Mouse (Mus musculus): ENCODE results near the gene Zfp266. TPM values are rescaled to one million over a fixed set of nuclear protein-coding genes. Genes with fewer than 3 reads are reported as not detected.
A peak's percentile ranks its signal among the peaks of the same experiment; 100 is the strongest.
"Not testable (repeated sequence)": the region's sequence is repeated elsewhere in the genome, so short reads cannot be mapped to it uniquely, and the experiment has no call there.

Zfp266 gene
- polyA plus RNA-seq (2015; fragmentation: Nextera tagmentation; extraction: Ambion mirVana), result 81.0 and 83.5 TPM in 2 replicates

DNA sequence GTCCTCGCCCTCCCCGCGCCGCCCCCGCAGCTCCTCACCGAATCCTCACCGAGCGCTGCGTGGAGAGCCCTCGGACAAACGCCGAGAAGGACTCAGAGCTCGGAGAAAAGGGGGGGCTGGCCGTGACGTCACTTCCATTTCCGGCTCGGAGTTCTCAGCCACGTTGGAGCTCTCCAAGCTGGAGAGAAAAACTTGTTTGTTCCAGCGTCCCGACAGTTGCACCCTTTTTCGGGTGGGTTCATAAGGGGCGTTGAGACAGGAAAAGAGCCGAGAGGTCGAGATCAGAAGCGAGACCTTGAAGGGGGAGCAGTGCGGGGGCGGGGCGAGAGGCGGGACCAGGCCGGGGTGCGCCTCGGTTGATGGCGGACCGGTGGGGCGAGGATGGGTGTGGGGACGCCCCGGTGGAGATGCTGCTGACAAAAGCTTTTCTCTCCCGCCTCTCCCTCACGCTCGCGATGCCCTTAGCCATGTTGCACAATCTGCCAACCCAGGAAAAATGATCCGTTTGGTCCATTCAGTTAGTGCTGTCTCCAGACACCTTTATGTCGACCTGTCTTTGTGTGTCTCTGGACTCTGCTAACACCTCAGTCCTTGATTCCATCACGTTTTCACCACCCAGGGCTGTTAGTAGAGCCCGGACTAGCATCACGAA lies at the start of gene Zfp266:
Gene Zfp266, minus strand, starts transcription at position 112 of the 652 bp plus-strand sequence.
- WGBS, result under 1% methylated on average over 46 of the region's 46 CpGs
- H3K36me3 ChIP-seq, result no peaks in the 10 kb centered on the region
- peak within 1 kb of the TSS; percentile 99 for H3K27ac ChIP-seq

DNA sequence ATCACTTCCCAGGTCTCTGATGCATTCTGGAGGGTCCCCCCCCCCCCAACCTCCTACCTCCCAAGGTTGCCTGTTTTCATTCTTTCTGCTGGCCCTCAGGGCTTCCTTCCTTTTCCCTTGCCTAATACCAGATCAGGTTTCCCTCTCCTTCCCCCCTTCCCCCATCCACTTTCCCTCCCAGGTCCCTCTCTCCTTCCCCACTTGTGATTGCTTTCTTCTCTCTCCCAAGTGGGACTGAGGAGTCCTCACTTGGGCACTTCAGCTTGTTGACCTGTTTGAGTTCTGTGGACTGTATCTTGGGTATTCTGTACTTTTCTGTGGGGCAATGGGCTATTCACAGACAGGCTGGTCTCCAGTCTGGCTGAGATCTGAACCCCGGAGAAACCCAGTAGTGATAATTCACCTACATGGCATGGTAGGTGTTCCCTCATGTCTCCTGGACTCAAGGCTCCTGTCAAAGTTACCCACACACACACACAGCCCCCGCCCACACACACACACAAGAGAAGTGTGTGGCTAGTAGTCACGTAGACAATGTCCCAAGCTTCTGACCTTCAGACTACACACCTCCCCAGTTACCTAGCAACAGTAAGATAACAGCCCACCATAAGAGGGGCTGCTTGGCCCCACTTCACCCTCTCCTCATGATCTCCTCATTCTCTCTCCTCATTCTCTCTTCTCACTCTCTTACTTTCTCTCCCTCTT lies 44.3 kb upstream of the Zfp266 start:
- H3K9ac ChIP-seq; H3K27me3 ChIP-seq (replicated peaks); H3K9me3 ChIP-seq; H3K4me1 ChIP-seq; H3K27ac ChIP-seq; H3K36me3 ChIP-seq; H3K4me2 ChIP-seq; H3K4me3 ChIP-seq (replicated peaks); ATAC-seq (ENCODE audit: insufficient read depth, low FRiP score, low read depth): not testable (repeated sequence)
- 60% methylated on average over 3 of the region's 3 CpGs for WGBS

More for the DNA sequence above, at the start of gene Zfp266:
- no peaks in the 10 kb centered on the region for H3K27me3 ChIP-seq (replicated peaks)
- peak within 1 kb of the TSS; percentile 92 for H3K9ac ChIP-seq
- peak within 1 kb of the TSS; percentile 75 for H3K4me2 ChIP-seq
- no peaks in the 10 kb centered on the region for H3K9me3 ChIP-seq
- H3K4me3 ChIP-seq (replicated peaks), result peak within 1 kb of the TSS; percentile 88
- H3K4me1 ChIP-seq, result peaks cover 9% of the 10 kb centered on the region
- peak; percentile 92 for ATAC-seq (ENCODE audit: insufficient read depth, low FRiP score, low read depth)

DNA sequence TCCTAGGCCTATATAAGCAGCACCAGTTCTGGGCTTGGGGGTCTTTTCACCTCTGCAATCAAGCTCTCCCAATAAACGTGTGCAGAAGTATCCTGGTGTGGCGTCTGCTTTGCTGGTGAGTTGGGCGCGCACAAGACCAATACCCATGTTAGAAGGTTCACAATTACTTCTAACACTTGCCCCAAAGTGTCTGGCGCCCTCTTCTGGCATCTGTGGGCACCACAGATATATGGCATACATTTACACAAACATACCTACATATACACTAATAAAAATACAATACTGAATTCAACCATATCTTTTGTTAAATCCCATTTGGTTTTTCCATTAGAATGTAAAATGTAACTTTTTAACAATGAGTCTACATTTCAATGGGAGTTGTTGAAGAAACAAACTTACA lies 41.0 kb upstream of the Zfp266 start:
- Histone ChIP-seq H3K27ac (no peak overlapping the region), H3K27me3 (replicated peaks) (no peaks in the 10 kb centered on the region), H3K4me3 (replicated peaks) (no peak overlapping the region), H3K4me2 (no peak overlapping the region), H3K4me1 (no peaks in the 10 kb centered on the region), H3K9ac (no peak overlapping the region), H3K9me3 (no peaks in the 10 kb centered on the region), H3K36me3 (no peaks in the 10 kb centered on the region)
- 81% methylated on average over 5 of the region's 5 CpGs for WGBS
- ATAC-seq (ENCODE audit: insufficient read depth, low FRiP score, low read depth), result no peak

DNA sequence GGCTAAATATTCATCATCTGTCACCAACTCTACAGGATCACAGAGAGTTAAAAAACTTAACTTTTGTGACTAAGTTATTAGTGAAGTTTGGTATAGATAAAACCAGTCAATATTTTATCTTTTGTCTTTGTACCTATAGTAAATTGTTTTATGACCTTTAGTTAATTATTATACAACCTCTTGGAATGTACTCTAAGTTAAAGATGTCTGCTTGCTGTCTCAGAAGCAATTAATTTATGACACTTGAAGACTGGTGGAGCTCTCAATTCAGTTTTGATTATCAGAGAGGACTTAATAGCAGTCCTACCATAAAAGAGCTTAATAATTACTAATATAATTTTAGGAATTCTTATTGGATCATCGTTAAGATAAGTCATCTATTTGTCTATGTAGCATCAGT lies 31.5 kb upstream of the Zfp266 start:
- no peak for ATAC-seq (ENCODE audit: insufficient read depth, low FRiP score, low read depth)
- WGBS, result 70% methylated on average over 1 of the region's 1 CpGs

DNA sequence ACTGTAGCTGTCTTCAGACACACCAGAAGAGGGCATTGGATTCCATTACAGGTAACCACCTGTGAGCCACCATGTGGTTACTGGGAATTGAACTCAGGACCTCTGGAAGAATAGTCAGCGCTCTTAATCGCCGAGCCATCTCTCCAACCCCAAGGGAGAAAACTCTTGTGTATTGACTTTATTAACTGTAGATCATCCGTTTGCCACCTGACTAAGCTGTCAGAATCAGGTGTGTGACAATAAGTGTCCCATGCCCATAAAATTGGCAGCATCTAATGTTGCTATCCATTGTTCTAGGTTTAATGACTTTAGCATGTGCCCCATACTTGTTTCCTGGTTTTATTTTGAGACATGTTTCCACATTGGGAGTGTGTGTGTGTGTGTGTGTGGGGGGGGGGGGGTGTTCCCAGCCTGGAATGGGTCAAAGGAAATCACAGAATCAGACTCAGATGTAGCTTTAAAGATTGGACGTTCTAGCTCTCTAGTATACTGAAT lies 30.6 kb upstream of the Zfp266 start:
- H3K9me3 ChIP-seq, result no peaks in the 10 kb centered on the region
- no peak for ATAC-seq (ENCODE audit: insufficient read depth, low FRiP score, low read depth)
- H3K9ac ChIP-seq, result no peak overlapping the region
- no peak overlapping the region for H3K4me2 ChIP-seq
- no peak overlapping the region for H3K4me3 ChIP-seq (replicated peaks)
- H3K4me1 ChIP-seq, result no peaks in the 10 kb centered on the region
- H3K36me3 ChIP-seq, result no peaks in the 10 kb centered on the region
- H3K27me3 ChIP-seq (replicated peaks), result no peaks in the 10 kb centered on the region
- H3K27ac ChIP-seq, result no peak overlapping the region
- 56% methylated on average over 5 of the region's 5 CpGs for WGBS

More for the DNA sequence above, 31.5 kb upstream of the Zfp266 start:
- Histone ChIP-seq H3K27me3 (replicated peaks) (no peaks in the 10 kb centered on the region), H3K4me2 (no peak overlapping the region), H3K9me3 (no peaks in the 10 kb centered on the region), H3K4me1 (no peaks in the 10 kb centered on the region), H3K36me3 (no peaks in the 10 kb centered on the region), H3K4me3 (replicated peaks) (no peak overlapping the region), H3K27ac (no peak overlapping the region), H3K9ac (no peak overlapping the region)

DNA sequence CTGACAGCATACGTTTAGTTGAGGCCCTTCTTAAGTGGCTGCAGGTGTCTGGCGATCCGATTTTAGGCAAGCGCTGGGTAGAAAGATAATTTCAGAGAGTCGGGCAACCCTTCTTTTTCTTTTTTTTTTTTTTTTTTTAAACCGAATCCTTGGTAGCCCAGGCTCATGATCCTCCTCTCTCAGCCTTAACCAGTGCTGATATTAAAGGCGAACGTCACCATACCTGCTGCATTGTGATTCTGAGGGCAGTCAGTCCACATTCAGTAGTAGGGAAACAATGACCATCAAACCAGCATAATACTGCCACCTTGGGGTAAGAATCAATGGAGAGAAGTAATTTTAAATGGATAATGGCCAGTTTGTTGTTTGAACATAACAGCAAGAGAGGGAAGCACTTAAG lies 23.9 kb upstream of the Zfp266 start:
- 14% methylated on average over 8 of the region's 8 CpGs for WGBS
- no peaks in the 10 kb centered on the region for H3K27me3 ChIP-seq (replicated peaks)
- H3K36me3 ChIP-seq, result no peaks in the 10 kb centered on the region
- H3K4me1 ChIP-seq, result peaks cover 3% of the 10 kb centered on the region; the same call in 1 of the 2 replicates
- ATAC-seq (ENCODE audit: insufficient read depth, low FRiP score, low read depth), result no peak
- H3K4me3 ChIP-seq (replicated peaks), result peak overlapping the region; percentile 45
- peak overlapping the region; percentile 93 for H3K27ac ChIP-seq
- H3K9ac ChIP-seq, result no peak overlapping the region
- H3K4me2 ChIP-seq, result peak overlapping the region; percentile 83
- no peaks in the 10 kb centered on the region for H3K9me3 ChIP-seq

DNA sequence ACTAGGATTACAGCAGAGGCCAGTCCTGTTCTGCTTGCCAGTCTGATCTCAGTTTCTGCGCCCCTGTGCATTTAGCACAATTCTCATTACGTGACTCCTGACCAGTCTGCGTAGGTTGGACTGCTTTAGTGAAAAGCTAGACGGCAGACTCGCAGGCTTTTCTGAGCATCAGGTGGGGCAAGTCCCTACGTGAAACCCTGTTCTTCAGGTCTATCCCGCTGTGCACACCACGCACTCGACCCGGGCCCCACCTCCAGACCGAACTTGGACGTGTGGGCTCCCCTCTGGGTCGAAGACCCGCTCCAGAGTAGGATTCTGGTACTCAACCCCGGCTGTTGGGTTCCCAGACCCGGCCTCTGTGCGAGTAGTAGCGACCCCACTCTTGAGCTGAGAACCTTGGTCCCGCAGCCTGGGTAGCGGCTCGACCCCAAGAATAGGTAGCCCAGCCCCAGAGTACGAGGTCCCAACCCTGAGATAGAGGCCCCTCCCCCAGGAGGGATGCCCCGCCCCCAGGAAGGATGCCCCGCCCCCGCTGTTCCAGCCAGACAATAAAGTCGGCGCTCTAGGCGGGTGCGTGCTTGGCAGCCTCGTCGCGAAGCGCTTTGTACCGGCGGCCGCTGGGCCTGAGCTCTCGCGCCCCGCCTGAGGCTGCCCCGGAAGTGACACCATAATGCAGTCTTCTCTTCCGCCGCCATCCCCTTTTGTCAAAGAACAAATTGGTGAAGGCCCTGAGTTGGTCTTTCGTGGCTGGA lies 23.0 kb upstream of the Zfp266 start:
- H3K4me3 ChIP-seq (replicated peaks), result peak overlapping the region; percentile 45
- peaks cover 3% of the 10 kb centered on the region; the same call in 1 of the 2 replicates for H3K4me1 ChIP-seq
- peak overlapping the region; percentile 83 for H3K4me2 ChIP-seq
- peak overlapping the region; percentile 19; the same call in 1 of the 2 replicates for H3K9ac ChIP-seq
- H3K9me3 ChIP-seq, result no peaks in the 10 kb centered on the region
- 3% methylated on average over 43 of the region's 43 CpGs for WGBS
- no peaks in the 10 kb centered on the region for H3K36me3 ChIP-seq
- H3K27ac ChIP-seq, result peak overlapping the region; percentile 93
- H3K27me3 ChIP-seq (replicated peaks), result no peaks in the 10 kb centered on the region
- peak; percentile 91 for ATAC-seq (ENCODE audit: insufficient read depth, low FRiP score, low read depth)

DNA sequence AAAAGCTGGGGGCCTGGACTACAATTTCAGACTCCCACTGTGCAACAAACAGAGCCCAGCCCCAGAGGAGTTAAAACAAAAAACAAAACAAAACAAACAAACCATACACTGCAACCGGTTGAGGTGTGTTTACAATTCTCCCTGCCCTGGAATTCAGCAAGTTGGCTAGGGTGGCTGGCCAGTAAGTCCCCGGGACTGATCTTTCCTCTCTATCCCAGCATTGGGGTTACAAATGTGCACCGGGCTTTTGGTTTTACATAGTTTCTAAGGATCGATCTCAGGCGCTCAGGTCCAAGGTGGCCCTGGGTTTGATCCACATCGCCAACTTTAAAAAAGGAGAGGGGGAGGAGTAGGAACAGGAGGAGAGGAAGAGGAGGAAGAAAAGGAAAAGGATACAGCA lies 22.3 kb upstream of the Zfp266 start:
- Histone ChIP-seq H3K27ac (peak overlapping the region; percentile 93; the same call in 1 of the 2 replicates), H3K4me3 (replicated peaks) (no peak overlapping the region), H3K9me3 (no peaks in the 10 kb centered on the region), H3K4me1 (peaks cover 3% of the 10 kb centered on the region; the same call in 1 of the 2 replicates), H3K9ac (no peak overlapping the region), H3K27me3 (replicated peaks) (no peaks in the 10 kb centered on the region), H3K4me2 (peak overlapping the region; percentile 83; the same call in 1 of the 2 replicates), H3K36me3 (no peaks in the 10 kb centered on the region)
- 31% methylated on average over 6 of the region's 6 CpGs for WGBS
- no peak for ATAC-seq (ENCODE audit: insufficient read depth, low FRiP score, low read depth)

DNA sequence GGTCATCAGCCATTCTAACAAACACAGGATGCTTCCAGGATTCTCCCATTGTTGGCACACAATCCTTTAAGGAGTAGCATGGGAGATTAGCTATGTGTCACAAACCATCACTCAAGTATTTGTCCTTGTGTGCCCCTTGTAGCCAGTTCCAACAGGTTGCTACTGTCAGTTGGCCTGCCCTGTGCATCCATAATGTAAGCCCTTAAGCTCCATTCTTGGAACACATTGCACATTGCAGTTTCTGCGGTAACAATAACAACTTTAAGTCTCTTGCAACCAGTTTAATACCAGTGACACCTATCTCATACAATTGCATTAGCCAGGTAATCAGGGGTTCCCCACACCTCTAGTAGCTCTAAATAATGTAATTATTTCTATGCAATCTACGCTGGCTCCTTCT lies 15.4 kb upstream of the Zfp266 start:
- 82% methylated on average over 2 of the region's 2 CpGs for WGBS
- no peak overlapping the region for H3K9ac ChIP-seq
- no peaks in the 10 kb centered on the region for H3K36me3 ChIP-seq

DNA sequence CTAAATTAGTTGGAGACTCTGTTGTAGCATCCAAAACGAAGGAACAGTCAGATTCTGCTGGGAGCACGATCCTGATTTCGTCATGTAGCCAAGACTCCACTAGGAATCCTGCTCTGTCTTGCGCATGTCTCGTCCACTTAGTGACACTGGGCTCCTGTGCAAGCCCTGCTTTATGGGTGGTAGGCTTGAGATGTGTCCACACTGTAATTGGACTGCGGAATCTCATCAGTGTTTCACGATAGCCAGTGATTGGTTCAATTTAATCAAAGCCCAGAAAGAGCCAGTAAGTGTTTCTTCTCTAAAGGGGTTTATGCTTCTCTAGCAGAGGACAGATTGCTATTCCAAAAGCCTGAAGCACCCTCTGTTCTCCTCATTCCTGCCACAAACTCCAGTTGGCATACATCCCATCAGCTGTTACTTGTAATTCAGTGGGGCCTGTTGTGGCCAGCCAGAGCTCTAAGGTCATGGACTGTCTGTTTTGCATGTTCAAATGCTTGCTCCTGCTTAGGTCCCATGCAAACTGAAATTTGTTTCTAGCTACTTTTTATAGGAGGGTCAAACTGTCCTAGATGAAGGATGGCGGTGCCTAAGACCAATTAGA lies 13.2 kb upstream of the Zfp266 start:
- H3K9ac ChIP-seq, result no peak overlapping the region
- no peak for ATAC-seq (ENCODE audit: insufficient read depth, low FRiP score, low read depth)

More for the DNA sequence above, 15.4 kb upstream of the Zfp266 start:
- Histone ChIP-seq H3K9me3 (no peaks in the 10 kb centered on the region), H3K27me3 (replicated peaks) (0 out of 2 replicates have a peak, but pooled peaks cover 6% of the 10 kb centered on the region), H3K4me2 (no peak overlapping the region), H3K27ac (no peak overlapping the region), H3K4me1 (no peaks in the 10 kb centered on the region), H3K4me3 (replicated peaks) (no peak overlapping the region)
- ATAC-seq (ENCODE audit: insufficient read depth, low FRiP score, low read depth), result no peak

DNA sequence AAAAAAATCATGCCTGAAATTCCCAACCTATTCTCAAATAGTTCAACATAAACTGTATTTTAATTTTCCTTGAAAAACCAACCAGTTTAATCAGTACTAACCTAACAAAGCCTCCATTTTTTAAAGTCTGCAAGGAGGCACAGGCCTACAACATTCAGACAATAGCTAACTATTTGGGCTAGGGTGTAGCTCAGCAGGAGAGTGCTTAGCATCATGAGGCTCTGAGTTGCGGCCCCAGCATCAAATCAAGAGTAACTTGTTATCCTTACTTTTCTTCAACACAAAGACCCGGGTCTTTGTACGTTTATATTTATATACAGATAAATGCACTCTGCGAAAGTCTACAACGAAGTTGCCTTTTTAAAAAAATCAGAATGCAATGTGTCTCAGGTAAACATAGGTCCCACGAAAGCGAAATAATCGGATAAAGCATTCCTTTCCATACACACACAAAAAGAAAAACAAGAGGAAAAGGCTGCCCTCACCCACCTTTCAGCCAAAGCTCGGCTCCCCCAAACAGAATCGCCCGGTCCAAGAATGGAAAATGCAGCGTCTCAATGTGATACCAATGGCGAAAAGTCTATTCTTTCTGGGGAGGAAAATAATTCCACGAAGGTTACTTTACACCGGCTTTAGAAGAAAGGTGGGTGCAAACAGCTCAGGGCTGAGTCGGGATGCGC lies 546 bp downstream of the Zfp266 start:
- peaks cover 9% of the 10 kb centered on the region for H3K4me1 ChIP-seq
- under 1% methylated on average over 17 of the region's 17 CpGs for WGBS
- ATAC-seq (ENCODE audit: insufficient read depth, low FRiP score, low read depth), result no peak
- peak overlapping the region; percentile 92 for H3K9ac ChIP-seq
- no peaks in the 10 kb centered on the region for H3K36me3 ChIP-seq
- no peaks in the 10 kb centered on the region for H3K27me3 ChIP-seq (replicated peaks)
- H3K4me2 ChIP-seq, result peak overlapping the region; percentile 75
- peak overlapping the region; percentile 99 for H3K27ac ChIP-seq
- no peaks in the 10 kb centered on the region for H3K9me3 ChIP-seq
- H3K4me3 ChIP-seq (replicated peaks), result peak overlapping the region; percentile 88

More for the DNA sequence above, 13.2 kb upstream of the Zfp266 start:
- H3K4me1 ChIP-seq, result no peaks in the 10 kb centered on the region
- no peaks in the 10 kb centered on the region for H3K36me3 ChIP-seq
- 0 out of 2 replicates have a peak, but pooled peaks cover 6% of the 10 kb centered on the region for H3K27me3 ChIP-seq (replicated peaks)
- no peak overlapping the region for H3K4me3 ChIP-seq (replicated peaks)
- 79% methylated on average over 8 of the region's 8 CpGs for WGBS
- H3K9me3 ChIP-seq, result no peaks in the 10 kb centered on the region
- no peak overlapping the region for H3K27ac ChIP-seq
- no peak overlapping the region for H3K4me2 ChIP-seq

Measured in stomach, embryonic 15.5 days (tissue).